Mouse (Mus musculus) ovary, adult 18-20 months (tissue): Measurements from ENCODE around the gene Unc79.
A peak's percentile ranks its signal among the peaks of the same experiment; 100 is the strongest.

Source experiments
- DNase-seq: peaks from one replicate; pipeline ENCODE4 v3.0.0; 2022; ENCODE audit warnings: low spot score, mixed read lengths

Unc79 gene

GRCm38 (mm10) chr12:102948778-102949394 is at the start of gene Unc79:
Gene Unc79, plus strand, starts transcription at chr12:102948859.
- DNase-seq: peak; percentile 32

GRCm38 (mm10) chr12:102899091-102899490 is 49.6 kb upstream of the Unc79 start, which contains the start of gene Cox8c:
Gene Cox8c, plus strand, starts transcription at chr12:102899316.
- no peak for DNase-seq

DNA sequence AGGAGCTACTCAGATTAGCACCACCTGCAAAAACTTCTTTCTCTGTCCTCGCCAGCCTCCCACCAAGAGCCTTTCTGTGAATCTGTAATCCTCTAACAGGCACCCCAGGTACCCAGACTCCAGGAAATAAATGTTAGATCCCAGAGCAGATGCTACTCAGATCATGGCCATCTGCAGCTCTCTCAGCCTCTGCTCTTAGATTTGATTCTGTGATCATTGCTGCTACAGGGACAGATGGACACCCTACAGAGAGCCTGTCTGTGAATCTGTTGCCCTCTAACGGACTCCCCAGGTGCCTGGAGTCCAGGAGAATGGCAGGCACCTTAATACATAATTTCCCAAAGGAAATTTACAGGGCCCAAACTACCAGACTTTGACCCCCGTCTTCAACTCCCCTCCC is 40.5 kb upstream of the Unc79 start:
- DNase-seq: no peak

GRCm38 (mm10) chr12:102916073-102916472 is 32.6 kb upstream of the Unc79 start:
- no peak for DNase-seq

- no peak for DNase-seq
These were observed 18.9 kb upstream of the Unc79 start for GRCm38 (mm10) chr12:102929764-102930163.

DNA sequence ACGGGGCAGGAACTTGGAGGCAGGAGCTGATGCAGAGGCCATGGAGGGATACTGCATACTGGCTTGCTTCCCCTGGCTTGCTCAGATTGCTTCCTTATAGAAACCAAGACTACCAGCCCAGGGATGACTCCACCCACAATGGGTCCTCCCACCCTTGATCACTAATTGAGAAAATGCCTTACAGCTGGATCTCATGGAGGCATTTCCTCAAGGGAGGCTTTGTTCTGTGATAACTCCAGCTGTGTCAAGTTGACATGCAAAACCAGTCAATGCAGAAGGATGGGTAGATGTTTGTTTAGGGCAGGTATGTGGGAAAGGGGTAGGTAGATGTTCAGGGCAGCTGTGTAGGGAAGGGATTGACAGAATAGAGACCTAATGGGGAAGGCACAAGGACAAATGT is 18.3 kb upstream of the Unc79 start:
- DNase-seq: no peak

DNA sequence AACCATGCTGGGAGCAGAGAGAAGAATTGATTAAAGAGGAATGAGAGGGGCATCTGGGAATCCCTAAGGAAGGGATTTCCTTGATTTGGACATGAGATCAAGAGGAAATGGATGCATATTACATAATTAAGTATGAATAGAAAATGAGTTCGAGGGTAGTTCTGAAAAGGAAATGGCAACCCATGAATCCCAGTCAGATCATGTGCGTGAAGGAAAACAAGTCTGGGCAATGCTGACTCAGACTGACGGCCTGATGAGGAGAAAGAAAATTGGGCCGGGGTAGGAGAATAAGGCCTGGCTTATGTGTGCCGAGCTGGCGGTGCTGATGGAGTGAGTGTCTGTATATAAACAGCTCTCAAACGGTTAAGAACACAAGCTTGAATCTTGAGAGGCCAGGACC is 17.9 kb upstream of the Unc79 start:
- no peak for DNase-seq

DNA sequence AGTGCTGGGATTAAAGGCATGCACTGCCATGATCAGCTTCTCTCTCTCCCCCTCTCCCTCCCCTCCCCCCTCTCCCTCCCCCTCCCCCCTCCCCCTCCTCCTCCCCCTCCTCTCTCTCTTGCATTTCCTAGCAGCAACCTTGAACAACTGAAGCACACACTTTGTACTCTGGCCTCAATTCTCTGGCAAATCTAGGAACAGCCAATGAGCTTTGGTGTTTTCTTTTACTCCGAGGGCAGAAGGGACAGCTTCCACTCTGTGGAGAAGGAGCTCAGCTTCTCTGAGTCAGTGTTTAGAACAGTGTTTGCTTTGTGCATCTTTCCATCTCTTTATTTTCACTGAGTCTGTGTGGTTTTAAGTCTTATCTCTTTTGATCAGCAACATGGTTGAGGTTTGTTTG is 12.8 kb upstream of the Unc79 start:
- no peak for DNase-seq

GRCm38 (mm10) chr12:102945571-102945970 is 3.1 kb upstream of the Unc79 start:
- no peak for DNase-seq

- no peak for DNase-seq
These were observed 833 bp upstream of the Unc79 start for GRCm38 (mm10) chr12:102947826-102948225.

- peak; percentile 50 for DNase-seq
These were observed 943 bp downstream of the Unc79 start for GRCm38 (mm10) chr12:102949395-102950208.

DNA sequence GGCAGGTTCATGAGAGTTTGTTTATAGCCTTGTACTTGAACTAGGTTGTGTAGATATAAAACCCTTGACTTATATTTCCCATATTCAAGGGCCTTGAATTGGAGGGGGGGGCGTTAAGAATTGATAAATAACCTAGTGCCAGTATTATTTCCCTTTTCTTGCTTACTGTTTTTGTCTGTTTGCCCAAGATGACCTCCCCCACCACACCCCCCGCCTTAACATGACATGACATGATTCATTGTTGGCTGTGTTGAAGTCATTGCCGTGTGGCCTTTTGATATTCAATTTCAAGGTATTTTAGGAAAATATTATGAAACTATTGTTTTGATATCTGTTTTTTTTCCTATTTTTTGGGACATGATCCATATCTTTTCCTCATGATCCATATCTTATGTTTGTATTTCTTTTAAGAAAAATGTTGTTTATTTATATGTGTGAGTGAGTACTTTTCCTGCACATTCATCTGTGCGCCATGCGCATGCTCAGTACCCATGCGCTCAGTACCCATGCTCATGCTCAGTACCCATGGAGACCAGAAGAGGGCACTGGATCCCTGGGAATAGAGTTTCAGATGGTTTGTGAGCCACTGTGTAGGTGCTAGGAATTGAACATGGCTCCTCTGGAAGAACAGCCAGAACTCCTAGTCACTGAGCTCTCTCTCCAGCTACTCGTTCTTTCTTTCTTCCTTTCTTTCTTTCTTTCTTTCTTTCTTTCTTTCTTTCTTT is 11.6 kb downstream of the Unc79 start:
- DNase-seq: no peak

DNA sequence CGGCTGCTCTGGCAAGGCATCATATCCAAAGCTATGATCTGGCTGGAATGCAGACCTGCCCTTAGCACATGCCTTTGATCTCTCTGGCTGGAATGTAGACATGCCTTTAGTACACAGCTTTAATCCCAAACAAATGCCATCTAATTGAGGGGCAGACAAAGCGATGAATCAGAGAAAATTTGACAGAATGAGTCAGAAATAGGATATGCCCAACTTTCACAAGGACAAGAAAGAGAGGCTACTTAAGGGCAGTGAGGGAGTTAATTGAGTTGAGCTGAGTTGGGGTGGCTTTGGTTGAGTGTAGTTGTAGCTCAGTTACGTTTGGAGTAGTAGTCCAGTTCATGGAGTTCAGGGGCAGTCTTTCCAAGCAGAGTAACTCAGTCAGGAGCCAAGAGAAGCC is 12.4 kb downstream of the Unc79 start:
- no peak for DNase-seq

- no peak for DNase-seq
These were observed 15.8 kb downstream of the Unc79 start for GRCm38 (mm10) chr12:102964486-102964885.

DNA sequence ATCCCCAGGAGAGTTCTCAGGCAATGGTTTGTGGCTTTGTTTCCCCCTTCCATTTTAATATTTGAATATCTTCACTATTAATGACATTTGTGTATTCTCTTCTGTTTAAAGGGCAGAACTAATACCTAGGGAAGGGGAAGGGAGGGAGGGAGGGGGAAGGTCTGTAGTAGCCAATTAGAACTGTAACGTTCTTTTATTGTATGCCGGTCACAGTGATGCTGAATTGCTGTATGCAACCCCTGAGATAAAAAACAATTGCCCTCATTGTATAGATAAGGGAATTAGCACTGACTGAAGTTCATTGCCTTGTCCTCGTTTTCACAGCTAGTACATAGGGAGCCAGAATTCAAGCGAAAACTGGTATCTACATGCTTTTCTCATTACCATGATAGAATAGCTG is 31.9 kb downstream of the Unc79 start:
- DNase-seq: no peak

DNA sequence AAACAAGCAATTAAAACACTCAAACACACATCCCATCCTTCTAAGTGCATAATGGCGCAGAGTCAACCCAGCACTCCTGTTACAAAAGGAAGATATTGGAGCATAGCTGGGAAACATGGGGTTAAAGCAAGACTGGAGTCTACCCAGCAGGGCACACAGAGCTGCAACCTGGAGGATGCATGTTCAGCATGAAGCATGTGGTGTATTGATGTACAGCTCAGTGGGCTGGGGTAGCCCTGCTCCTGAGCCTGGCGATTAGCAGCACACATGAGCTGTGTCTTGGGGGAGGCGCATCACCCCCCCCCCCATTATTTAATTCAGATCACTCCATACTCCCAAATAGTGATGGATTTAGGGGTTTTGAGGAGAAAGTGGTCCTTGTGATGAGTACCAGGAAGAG is 32.9 kb downstream of the Unc79 start:
- no peak for DNase-seq

DNA sequence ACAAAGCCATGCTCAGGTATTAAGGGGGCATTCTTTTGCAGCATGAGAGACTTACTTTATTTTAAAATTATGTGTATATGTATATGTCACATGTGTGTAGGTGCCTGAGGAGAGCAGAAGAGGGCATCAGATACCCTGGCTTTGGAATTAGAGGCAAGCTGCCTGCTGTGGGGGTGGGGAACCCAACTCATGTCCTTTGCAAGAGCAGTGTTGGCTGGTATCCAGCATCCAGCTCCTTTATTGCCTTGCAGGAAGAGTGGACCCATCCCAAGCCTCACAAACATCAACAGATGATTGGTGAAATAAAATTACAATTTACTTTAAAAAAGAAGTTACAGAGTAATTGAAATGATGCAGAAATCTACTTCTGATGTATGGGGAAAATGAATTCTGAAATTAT is 36.7 kb downstream of the Unc79 start:
- DNase-seq: no peak

GRCm38 (mm10) chr12:102987736-102988135 is 39.1 kb downstream of the Unc79 start:
- DNase-seq: no peak

DNA sequence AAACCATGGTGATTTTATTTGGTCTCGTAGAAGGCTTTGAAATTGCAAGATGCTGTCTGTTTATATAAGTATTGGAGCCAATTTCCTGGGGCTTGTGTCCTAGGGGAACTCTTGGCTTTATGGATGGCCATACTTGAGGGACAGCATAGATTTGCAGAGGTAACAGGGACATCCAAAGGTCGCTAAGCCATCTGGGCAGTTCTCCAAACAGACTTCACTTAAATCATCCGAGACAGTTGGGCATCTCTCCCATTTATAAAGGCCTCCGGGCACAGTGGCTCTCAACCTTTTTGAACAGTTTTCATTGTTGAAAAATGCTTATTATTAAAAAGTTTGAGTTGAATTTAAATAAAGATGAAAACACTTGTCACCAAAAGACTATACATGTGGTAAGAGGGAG is 59.8 kb downstream of the Unc79 start:
- no peak for DNase-seq

GRCm38 (mm10) chr12:103018161-103018560 is 69.5 kb downstream of the Unc79 start:
- DNase-seq: no peak

DNA sequence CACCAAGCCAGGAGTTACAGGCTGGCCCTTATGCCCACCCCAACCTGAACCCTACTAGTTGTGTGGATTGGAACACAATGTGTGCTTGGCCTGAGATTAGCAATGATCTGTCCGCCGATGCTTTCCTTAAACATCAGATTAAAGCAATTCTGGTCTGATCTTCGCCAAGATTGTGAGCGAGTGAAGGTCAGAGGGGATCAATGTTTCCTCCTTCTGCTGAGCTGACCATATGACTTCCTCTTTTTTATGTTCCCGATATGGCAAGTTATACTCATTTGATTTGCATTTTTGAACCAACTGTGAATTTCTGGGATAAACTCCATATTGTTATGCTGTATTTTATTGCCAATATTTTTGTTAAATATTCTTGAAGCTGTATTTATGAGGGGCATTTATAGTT is 88.0 kb downstream of the Unc79 start:
- DNase-seq: no peak

- no peak for DNase-seq
These were observed 90.7 kb downstream of the Unc79 start for GRCm38 (mm10) chr12:103039332-103039731.

- DNase-seq: no peak
These were observed 91.5 kb downstream of the Unc79 start for GRCm38 (mm10) chr12:103040136-103040535.
